Mouse (Mus musculus): ENCODE measurements around the gene Mmp15.

Gene Mmp15

GRCm38 (mm10) chr8:95352151-95352870, at the start of gene Mmp15:
TSS of gene Mmp15 (plus strand) at chr8:95352268.
- no peak for DNase-seq (ENCODE audit: low read depth, low spot score)

- DNase-seq (ENCODE audit: low read depth, low spot score), result no peak
These were observed 49.7 kb upstream of the Mmp15 start for GRCm38 (mm10) chr8:95302410-95302809.

GRCm38 (mm10) chr8:95305526-95305925, 46.5 kb upstream of the Mmp15 start:
- DNase-seq (ENCODE audit: low read depth, low spot score), result no peak

GRCm38 (mm10) chr8:95306431-95306830, 45.6 kb upstream of the Mmp15 start, which contains the start of gene Cngb1:
TSS of gene Cngb1 (minus strand) at chr8:95306585.
- peak; percentile 89 for DNase-seq (ENCODE audit: low read depth, low spot score)

- DNase-seq (ENCODE audit: low read depth, low spot score), result peak; percentile 84
These were observed 41.6 kb upstream of the Mmp15 start, which contains the start of gene Tepp for GRCm38 (mm10) chr8:95310342-95310970. TSS of gene Tepp (plus strand) at chr8:95310566.

GRCm38 (mm10) chr8:95312836-95313235, 39.2 kb upstream of the Mmp15 start:
- DNase-seq (ENCODE audit: low read depth, low spot score), result no peak

GRCm38 (mm10) chr8:95313857-95314256, 38.2 kb upstream of the Mmp15 start:
- no peak for DNase-seq (ENCODE audit: low read depth, low spot score)

- DNase-seq (ENCODE audit: low read depth, low spot score), result no peak
These were observed 37.4 kb upstream of the Mmp15 start for GRCm38 (mm10) chr8:95314707-95315106.

GRCm38 (mm10) chr8:95315350-95315749, 36.7 kb upstream of the Mmp15 start:
- no peak for DNase-seq (ENCODE audit: low read depth, low spot score)

- peak; percentile 64 for DNase-seq (ENCODE audit: low read depth, low spot score)
These were observed 31.6 kb upstream of the Mmp15 start for GRCm38 (mm10) chr8:95320224-95321139.

- no peak for DNase-seq (ENCODE audit: low read depth, low spot score)
These were observed 28.9 kb upstream of the Mmp15 start for GRCm38 (mm10) chr8:95323201-95323600.

- no peak for DNase-seq (ENCODE audit: low read depth, low spot score)
These were observed 27.4 kb upstream of the Mmp15 start for GRCm38 (mm10) chr8:95324646-95325045.

- no peak for DNase-seq (ENCODE audit: low read depth, low spot score)
These were observed 25.2 kb upstream of the Mmp15 start for GRCm38 (mm10) chr8:95326822-95327221.

- DNase-seq (ENCODE audit: low read depth, low spot score), result no peak
These were observed 24.1 kb upstream of the Mmp15 start for GRCm38 (mm10) chr8:95327866-95328465.

GRCm38 (mm10) chr8:95330367-95330766, 21.7 kb upstream of the Mmp15 start:
- DNase-seq (ENCODE audit: low read depth, low spot score), result no peak

- DNase-seq (ENCODE audit: low read depth, low spot score), result no peak
These were observed 20.8 kb upstream of the Mmp15 start for GRCm38 (mm10) chr8:95331156-95331719.

GRCm38 (mm10) chr8:95331720-95332436, 20.2 kb upstream of the Mmp15 start, which contains the start of the genes Zfp319 and Usb1:
TSS of gene Zfp319 (minus strand) at chr8:95331950.
TSS of gene Usb1 (plus strand) at chr8:95332284.
- peak; percentile 79 for DNase-seq (ENCODE audit: low read depth, low spot score)

GRCm38 (mm10) chr8:95332437-95333199, 19.4 kb upstream of the Mmp15 start:
- DNase-seq (ENCODE audit: low read depth, low spot score), result no peak

GRCm38 (mm10) chr8:95335706-95336105, 16.4 kb upstream of the Mmp15 start:
- no peak for DNase-seq (ENCODE audit: low read depth, low spot score)

- no peak for DNase-seq (ENCODE audit: low read depth, low spot score)
These were observed 15.7 kb upstream of the Mmp15 start for GRCm38 (mm10) chr8:95336363-95336762.

Measured in retina, adult 2 months (tissue).